22 mouse cellular contexts compared by ENCODE assay signal in the genomic region with DNA sequence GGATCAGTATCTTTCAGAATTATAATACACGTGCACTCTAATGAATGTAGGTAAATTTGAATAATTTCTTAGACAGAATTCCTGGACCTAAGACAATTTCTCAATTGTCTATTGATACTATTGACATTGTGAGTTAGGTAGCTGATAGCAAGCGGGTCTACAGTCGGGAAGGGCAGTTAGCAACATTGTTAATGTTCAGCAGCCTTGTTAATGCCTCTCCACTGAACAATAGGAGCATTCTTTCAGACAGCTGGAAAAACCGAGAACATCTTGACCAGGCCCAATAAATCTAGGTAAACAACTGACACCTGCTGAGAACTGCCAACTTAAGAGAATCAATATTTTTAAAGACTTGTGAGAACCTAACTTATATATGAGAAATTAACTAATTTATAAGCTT.
"Had no signal": no experiment of that assay in that cellular context is flagged by ENCODE, and none has a peak within 500 bp of the region (broad histone marks: within the 10 kb centered on the region; RNA-seq: fewer than 3 reads in every experiment).

No protein-coding gene starts in this region.

- H3K9ac ChIP-seq: heart, embryonic 12.5 days; hindbrain, embryonic 13.5 days; hindbrain, embryonic 15.5 days; limb, embryonic 12.5 days; liver, embryonic 12.5 days; liver, embryonic 14.5 days had no signal

- ATAC-seq: hindbrain, postnatal 0 days; liver, embryonic 12.5 days had no signal

- H3K27ac ChIP-seq: gastrocnemius, adult 2 months; heart, embryonic 10.5 days; hindbrain, embryonic 13.5 days; hindbrain, embryonic 15.5 days; hindbrain, postnatal 0 days; limb, embryonic 12.5 days; liver, embryonic 12.5 days; liver, embryonic 14.5 days had no signal

- H3K4me1 ChIP-seq: heart, embryonic 10.5 days; heart, embryonic 12.5 days; hindbrain, embryonic 13.5 days; hindbrain, embryonic 15.5 days; limb, embryonic 12.5 days; liver, embryonic 12.5 days had no signal

- H3K4me2 ChIP-seq: heart, embryonic 12.5 days; hindbrain, embryonic 13.5 days; hindbrain, embryonic 15.5 days; limb, embryonic 12.5 days; liver, embryonic 12.5 days had no signal

- H3K36me3 ChIP-seq: heart, embryonic 10.5 days; heart, embryonic 12.5 days; hindbrain, embryonic 13.5 days; hindbrain, embryonic 15.5 days; liver, embryonic 12.5 days had no signal

- DNase-seq: gastrocnemius, adult 2 months; gastrocnemius, postnatal 10 days; gastrocnemius, postnatal 25 days; heart, adult 18-20 months; heart, postnatal 10 days; kidney, adult 18-20 months; kidney, adult 8-10 months; kidney, postnatal 10 days; kidney, postnatal 25 days; kidney, postnatal 4 days; layer of hippocampus, adult 9-11 months; layer of hippocampus, postnatal 36 days; left cerebral cortex, postnatal 4 days; liver had no signal

- H3K4me3 ChIP-seq: gastrocnemius, adult 2 months; heart, embryonic 10.5 days; heart, embryonic 12.5 days; hindbrain, embryonic 13.5 days; hindbrain, embryonic 15.5 days; limb, embryonic 12.5 days; liver, embryonic 12.5 days had no signal

- H3K9me3 ChIP-seq: heart, embryonic 10.5 days; heart, embryonic 12.5 days; hindbrain, embryonic 13.5 days; hindbrain, embryonic 15.5 days; limb, embryonic 12.5 days; liver, embryonic 12.5 days had no signal

- H3K27me3 ChIP-seq: heart, embryonic 12.5 days; hindbrain, embryonic 13.5 days; hindbrain, embryonic 15.5 days; limb, embryonic 12.5 days; liver, embryonic 12.5 days had no signal
